Mouse (Mus musculus) heart, embryonic 16.5 days (tissue): ENCODE data around the gene Id2. TPM values are rescaled to one million over a fixed set of nuclear protein-coding genes. Genes with fewer than 3 reads are reported as not detected.

Source experiments
- ATAC-seq: fragments of 200-750 bp; cut with Nextera tagmentation; replicated peaks from 2 replicates; pipeline ENCODE4 v1.8.0; 2017; ENCODE audit warnings: moderate number of reproducible peaks; ENCODE audit not compliant: insufficient read depth, low FRiP score; ENCODE audit errors: extremely low read depth
- H3K27ac ChIP-seq: fragments of 300-500 bp; sonication (generic); 2 replicates; pipeline ENCODE4 v1.5.1; 2014; ENCODE audit warnings: mild to moderate bottlenecking, low read length, control low read depth, moderate library complexity
- H3K27me3 ChIP-seq: fragments of 300-500 bp; sonication (generic); 2 replicates; pipeline ENCODE4 v1.6.1; 2014; ENCODE audit warnings: low read length, mixed read lengths; ENCODE audit not compliant: control insufficient read depth, insufficient read depth
- H3K36me3 ChIP-seq: fragments of 300-500 bp; sonication (generic); 2 replicates; pipeline ENCODE4 v1.6.1; 2014; ENCODE audit not compliant: control insufficient read depth, insufficient read depth
- H3K4me1 ChIP-seq: fragments of 300-500 bp; sonication (generic); 2 replicates; pipeline ENCODE4 v1.6.1; 2014; ENCODE audit warnings: low read length, mixed read lengths; ENCODE audit not compliant: control insufficient read depth, insufficient read depth
- H3K4me2 ChIP-seq: fragments of 300-500 bp; sonication (generic); 2 replicates; pipeline ENCODE4 v1.6.1; 2014; ENCODE audit warnings: low read depth, mild to moderate bottlenecking, control low read depth, low read length
- H3K4me3 ChIP-seq: fragments of 300-500 bp; sonication (generic); 2 replicates; pipeline ENCODE4 v1.5.1; 2014; ENCODE audit warnings: mild to moderate bottlenecking, control low read depth, low read length
- H3K9ac ChIP-seq: fragments of 300-500 bp; sonication (generic); 2 replicates; pipeline ENCODE4 v1.6.1; 2014; ENCODE audit warnings: low read length, control low read depth
- H3K9me3 ChIP-seq: fragments of 300-500 bp; sonication (generic); replicated peaks from 2 replicates; pipeline ENCODE4 v1.6.1; 2016; ENCODE audit warnings: low read length; ENCODE audit not compliant: control insufficient read depth
- WGBS: fragments of 180-500 bp; shearing (Covaris S2); extraction: QIAGEN DNeasy Blood & Tissue Kit; methylation state at CpG from one replicate; pipeline ENCODE4 v1.1.7; 2014; 5-methylcytosine and 5-hydroxymethylcytosine counted together
- polyA plus RNA-seq: library from polyadenylated mRNA; unstranded; fragments of >200 nt; fragmentation: Nextera tagmentation; extraction: Ambion mirVana; gene quantifications from 2 replicates; pipeline ENCODE4 v1.2.1, GENCODE M21; 2015

Id2 gene
- polyA plus RNA-seq, 1 experiment from 2014 or later, result 157 TPM

DNA sequence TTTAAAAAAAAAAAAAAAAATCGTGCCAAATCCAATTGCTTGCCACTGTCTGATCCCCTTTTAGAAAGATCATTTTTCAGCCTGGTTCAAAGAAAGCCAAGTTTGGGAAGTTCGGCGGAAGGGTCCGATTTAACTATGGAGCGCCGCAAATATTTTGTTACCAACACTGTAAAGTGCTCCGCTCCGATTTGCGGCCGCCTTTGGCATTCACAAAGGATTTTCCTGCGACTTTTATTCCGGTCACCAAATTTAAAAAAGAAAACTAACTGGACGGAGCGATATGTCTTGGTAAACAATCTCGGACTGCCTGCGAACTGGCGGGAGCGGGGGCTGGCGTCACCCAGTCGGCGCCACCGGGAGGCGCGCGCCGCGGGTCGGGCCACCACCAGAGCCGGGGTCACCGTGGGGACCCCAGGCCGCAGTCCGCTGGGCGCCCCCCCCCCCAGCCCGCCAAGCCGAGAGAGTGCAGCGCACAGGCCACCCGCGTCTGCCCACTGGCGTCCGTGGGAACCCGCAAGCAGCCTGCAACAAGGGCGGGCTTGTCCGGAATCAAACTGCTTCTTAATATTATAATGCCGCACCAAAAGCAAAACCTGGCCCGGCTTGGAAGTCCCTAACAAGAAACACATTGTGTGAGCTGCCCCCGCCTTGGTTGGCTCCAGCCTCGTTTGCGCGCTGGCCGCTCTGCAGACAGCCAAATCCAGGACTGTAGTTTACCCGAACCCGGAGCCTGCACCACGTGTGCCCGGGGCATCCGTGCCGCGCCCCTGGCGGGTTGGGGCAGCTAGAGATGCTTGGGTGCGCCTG, 3.7 kb upstream of the Id2 start:
- Histone ChIP-seq H3K27ac (peak overlapping the region; percentile 86), H3K27me3 (no peaks in the 10 kb centered on the region), H3K4me2 (peak overlapping the region; percentile 76), H3K9ac (peak overlapping the region; percentile 80), H3K36me3 (no peaks in the 10 kb centered on the region), H3K9me3 (no peaks in the 10 kb centered on the region), H3K4me3 (peak overlapping the region; percentile 73), H3K4me1 (peaks cover 22% of the 10 kb centered on the region)
- no peak for ATAC-seq
- 1% methylated on average over 59 of the region's 59 CpGs for WGBS

DNA sequence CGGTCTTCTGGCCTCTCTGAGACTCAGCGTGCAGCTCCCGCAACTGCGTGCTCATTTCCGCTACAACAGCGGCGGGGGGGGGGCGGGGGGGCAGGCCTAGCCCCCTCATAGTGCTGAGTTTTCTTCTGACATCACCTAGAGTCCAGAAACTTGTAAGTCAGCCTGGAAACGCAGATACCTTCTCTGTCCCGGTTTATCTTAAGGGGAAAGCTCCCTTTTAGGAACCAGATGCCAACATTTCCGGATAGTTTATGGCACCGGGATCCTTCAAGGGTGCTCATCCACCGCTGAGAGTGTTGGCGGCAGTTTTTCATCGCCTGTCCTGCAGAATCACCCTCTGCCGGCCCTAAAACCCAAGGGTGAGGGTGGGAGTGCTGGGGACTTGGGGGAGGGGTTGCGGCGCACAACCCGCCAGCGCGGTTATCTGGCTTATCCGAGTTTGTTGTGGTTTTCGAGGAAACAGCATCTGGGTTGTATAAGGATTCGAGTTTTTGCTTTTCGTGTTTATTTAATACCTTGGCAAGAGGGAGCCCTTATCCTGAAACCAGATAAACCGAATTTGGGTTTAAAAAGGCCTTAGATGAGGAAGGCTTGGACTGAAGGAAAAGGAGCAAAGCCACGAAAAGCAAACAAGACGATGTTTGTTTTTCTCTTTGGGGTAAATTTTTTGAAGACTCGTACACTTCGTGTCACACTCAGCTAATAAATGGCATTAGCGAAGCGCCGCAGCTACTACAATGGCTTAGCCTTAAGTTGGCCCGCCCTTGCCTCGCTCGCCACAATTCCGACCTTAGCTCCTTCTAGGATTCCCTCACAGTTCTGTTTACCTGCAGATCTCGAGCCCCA, 2.8 kb upstream of the Id2 start:
- ATAC-seq, result no peak
- no peaks in the 10 kb centered on the region for H3K27me3 ChIP-seq
- H3K9ac ChIP-seq, result peak overlapping the region; percentile 80
- H3K4me1 ChIP-seq, result peaks cover 22% of the 10 kb centered on the region
- peak overlapping the region; percentile 86 for H3K27ac ChIP-seq
- H3K4me3 ChIP-seq, result peak overlapping the region; percentile 73
- no peaks in the 10 kb centered on the region for H3K9me3 ChIP-seq
- H3K4me2 ChIP-seq, result peak overlapping the region; percentile 76
- under 1% methylated on average over 38 of the region's 38 CpGs for WGBS
- H3K36me3 ChIP-seq, result no peaks in the 10 kb centered on the region

DNA sequence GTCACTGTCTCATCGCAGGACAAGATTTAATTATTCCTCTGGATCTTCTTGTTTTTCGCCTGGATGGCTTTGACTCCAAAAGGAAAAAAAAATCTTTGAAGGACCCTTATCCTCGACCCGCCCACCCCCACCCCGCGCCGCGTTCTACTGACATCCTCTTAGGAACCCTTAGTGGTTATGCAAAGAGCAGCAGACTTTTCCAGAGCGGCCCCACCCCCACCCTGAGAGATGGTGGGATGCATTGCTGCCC, 2.3 kb upstream of the Id2 start:
- Histone ChIP-seq H3K9ac (peak overlapping the region; percentile 80), H3K27ac (peak overlapping the region; percentile 86), H3K4me1 (peaks cover 19% of the 10 kb centered on the region), H3K4me3 (peak overlapping the region; percentile 73), H3K9me3 (no peaks in the 10 kb centered on the region), H3K36me3 (no peaks in the 10 kb centered on the region), H3K27me3 (no peaks in the 10 kb centered on the region), H3K4me2 (peak overlapping the region; percentile 76)
- ATAC-seq, result 0 out of 2 replicates have a peak, but pooled peaks have one; percentile 0
- WGBS, result 0% methylated on average over 9 of the region's 9 CpGs

DNA sequence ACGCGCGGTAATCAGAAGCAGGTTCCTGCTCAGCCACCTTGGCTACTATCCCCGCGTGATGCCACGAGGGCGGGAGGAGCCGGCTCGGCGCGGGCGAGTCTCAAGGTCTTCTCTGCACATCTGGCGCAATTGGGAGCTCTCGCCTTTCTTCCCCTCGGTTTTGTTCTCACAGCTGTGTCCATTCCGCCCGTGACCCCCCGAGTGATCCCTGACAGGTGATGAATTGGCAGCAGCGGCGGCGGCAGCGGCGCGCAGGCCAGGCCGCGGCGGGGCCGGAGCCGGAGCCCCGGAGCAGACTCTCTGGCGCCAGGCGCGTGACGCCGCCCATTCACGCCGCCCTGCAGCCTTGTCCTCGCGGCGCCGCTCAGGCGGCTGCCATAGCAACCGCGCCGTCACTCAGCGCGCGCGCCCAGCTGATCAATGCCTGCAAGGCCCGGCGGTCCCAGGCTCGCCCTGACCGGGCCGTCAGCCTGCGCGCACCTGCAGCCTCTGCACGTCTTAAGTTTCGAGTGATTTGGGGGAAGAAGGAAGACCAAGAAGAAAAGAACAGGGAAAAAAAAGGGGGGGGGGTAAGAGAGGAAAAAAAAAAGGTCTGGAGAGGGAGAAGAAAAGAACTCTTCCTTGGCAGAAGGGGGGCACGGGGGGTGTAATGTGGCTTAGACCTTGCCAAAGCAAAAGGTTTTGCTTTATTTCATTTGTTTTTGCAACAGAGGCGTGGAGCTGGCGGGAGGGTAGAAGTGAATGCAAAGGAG, 1.8 kb upstream of the Id2 start:
- WGBS, result under 1% methylated on average over 61 of the region's 61 CpGs
- ATAC-seq, result peak; percentile 75
- H3K4me2 ChIP-seq, result peak overlapping the region; percentile 76

DNA sequence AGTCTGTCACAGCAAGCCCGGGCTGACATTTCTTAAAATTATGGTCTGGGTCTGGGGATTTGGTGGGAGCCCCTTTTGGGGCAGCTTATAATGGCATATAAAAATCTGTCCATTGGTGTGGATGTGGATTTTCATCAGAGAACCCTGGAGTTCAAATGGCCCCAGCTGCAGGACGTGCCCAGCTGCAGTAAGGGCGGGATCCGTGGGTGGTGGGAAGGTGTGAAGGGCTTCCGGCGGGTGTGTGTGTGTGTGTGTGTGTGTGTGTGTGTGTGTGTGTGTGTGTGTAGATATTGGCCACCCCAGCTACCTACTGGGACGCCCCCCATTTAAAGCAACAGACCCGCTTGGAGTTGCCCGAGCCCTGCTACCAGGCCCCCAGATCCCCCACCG, 1.2 kb upstream of the Id2 start:
- whole genome bisulfite sequencing, result 4% methylated on average over 10 of the region's 10 CpGs

More for the DNA sequence above, 1.8 kb upstream of the Id2 start:
- Histone ChIP-seq H3K27ac (peak overlapping the region; percentile 86), H3K4me3 (peak overlapping the region; percentile 73), H3K4me1 (peaks cover 19% of the 10 kb centered on the region), H3K9ac (peak overlapping the region; percentile 80), H3K36me3 (no peaks in the 10 kb centered on the region), H3K9me3 (no peaks in the 10 kb centered on the region), H3K27me3 (no peaks in the 10 kb centered on the region)

DNA sequence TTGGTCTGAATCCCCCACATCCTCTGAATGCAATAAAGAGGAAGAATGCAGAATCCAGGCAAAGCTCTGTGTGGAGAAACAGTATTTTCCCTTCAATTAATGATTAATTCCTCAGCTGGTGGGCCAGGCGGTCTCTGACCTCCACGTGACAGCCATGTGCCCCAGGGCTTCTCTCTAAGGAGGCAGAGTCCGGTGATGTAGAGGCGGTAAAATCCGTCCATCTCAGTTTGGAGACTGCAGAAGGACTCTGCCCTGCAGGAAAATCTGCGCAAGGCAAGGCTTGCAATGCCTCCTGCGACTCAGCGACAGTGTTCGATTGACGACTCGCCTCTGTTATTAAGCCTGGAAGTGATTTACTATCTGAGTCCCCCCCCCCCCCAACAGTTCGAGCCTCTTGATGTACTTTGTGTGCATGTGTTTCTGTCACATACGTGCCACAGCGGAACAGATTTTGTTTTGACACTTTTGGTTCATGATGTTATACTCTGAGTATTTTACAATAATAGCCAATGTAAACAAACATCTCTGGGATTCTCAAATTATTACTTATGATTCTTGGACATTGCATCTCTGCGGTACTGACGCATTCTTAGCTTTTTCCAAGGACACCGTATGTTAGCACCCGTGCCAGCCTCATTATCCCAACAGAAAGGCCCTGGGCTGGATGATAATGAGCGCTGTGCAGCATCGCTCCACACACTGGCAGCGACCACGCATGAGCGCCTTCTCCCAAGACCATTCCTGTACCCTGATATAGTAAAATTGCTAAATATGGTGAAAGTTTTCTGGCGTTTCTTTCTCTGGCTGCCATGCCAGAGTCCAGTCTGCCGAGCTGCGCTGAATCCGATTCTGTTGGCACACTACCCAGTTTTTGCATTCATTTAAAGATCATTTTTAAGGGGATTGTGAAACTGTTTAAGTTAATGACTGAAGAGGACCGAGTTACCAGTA, 545 bp upstream of the Id2 start:
- Histone ChIP-seq H3K4me1 (peaks cover 30% of the 10 kb centered on the region), H3K9ac (peak overlapping the region; percentile 80), H3K9me3 (no peaks in the 10 kb centered on the region), H3K36me3 (no peaks in the 10 kb centered on the region), H3K27ac (peak overlapping the region; percentile 86), H3K27me3 (no peaks in the 10 kb centered on the region), H3K4me2 (peak overlapping the region; percentile 76), H3K4me3 (peak overlapping the region; percentile 73)
- WGBS, result 8% methylated on average over 28 of the region's 28 CpGs
- ATAC-seq, result no peak

More for the DNA sequence above, 1.2 kb upstream of the Id2 start:
- no peaks in the 10 kb centered on the region for H3K27me3 ChIP-seq
- peaks cover 23% of the 10 kb centered on the region for H3K4me1 ChIP-seq
- H3K9ac ChIP-seq, result peak overlapping the region; percentile 80
- H3K4me2 ChIP-seq, result peak overlapping the region; percentile 76
- H3K4me3 ChIP-seq, result peak overlapping the region; percentile 73
- H3K27ac ChIP-seq, result peak overlapping the region; percentile 86
- H3K9me3 ChIP-seq, result no peaks in the 10 kb centered on the region
- no peaks in the 10 kb centered on the region for H3K36me3 ChIP-seq
- no peak for ATAC-seq

DNA sequence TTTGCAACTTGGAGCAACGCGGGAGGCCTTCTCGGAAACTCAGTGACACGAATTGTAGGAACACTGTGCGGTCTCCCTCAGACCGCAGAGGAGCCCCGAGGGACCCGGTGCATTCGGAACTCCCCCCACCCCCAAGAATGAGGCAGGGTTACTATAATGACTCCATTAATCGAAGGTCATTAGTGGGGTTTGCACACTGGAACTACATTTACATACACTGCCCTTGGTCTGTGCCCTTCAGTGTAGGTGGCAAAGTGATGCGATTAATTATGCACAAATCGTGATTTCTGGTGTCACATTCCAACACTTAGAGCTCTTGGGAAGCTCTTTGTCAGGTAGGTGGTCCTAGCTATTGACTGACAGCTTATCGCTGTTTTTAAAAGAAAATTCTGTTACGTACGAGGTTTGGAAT, 294 bp downstream of the Id2 start:
- Histone ChIP-seq H3K4me2 (peak overlapping the region; percentile 76), H3K27ac (peak overlapping the region; percentile 86), H3K9me3 (no peaks in the 10 kb centered on the region), H3K36me3 (no peaks in the 10 kb centered on the region), H3K9ac (peak overlapping the region; percentile 80), H3K4me3 (peak overlapping the region; percentile 92), H3K4me1 (peaks cover 31% of the 10 kb centered on the region), H3K27me3 (no peaks in the 10 kb centered on the region)
- 2% methylated on average over 15 of the region's 15 CpGs for WGBS
- ATAC-seq, result no peak

DNA sequence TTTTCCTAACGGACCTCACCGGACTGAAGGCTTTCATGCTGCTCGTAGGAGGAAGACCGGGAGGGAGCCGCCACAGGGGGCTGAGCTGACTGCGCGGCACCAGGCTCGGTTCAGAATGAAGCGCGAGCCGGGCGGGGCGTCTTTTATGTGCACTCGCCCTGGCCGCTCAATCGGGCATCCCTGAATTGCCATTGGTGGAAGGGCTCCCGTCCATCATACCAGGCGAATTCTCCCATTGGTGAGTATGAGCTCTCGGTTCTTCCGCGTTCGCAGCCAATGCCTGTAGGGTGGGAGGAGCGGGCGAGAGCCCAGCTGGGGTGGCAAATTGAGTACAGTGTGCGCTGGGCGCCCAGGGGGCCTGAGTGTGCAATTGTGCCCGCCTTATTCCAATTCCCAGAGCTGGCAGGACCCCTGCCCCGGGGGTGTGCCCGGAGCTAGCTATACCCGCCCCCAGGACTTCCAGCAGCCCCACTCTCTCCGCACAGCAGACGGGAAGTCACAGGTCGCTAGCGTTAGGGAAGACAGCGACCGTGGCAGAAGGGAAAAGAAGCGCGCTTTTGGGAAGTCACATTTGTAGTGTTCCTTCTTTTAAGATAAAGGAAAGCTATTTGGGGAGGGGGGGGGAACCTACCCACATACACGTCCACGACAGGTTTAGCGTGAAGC, 833 bp downstream of the Id2 start:
- H3K9me3 ChIP-seq, result no peaks in the 10 kb centered on the region
- peak; percentile 83 for ATAC-seq
- peak overlapping the region; percentile 83 for H3K9ac ChIP-seq
- no peaks in the 10 kb centered on the region for H3K27me3 ChIP-seq
- peaks cover 33% of the 10 kb centered on the region for H3K4me1 ChIP-seq
- peak overlapping the region; percentile 86 for H3K4me2 ChIP-seq
- peak overlapping the region; percentile 86 for H3K27ac ChIP-seq
- H3K4me3 ChIP-seq, result peak overlapping the region; percentile 92
- under 1% methylated on average over 41 of the region's 41 CpGs for WGBS
- no peaks in the 10 kb centered on the region for H3K36me3 ChIP-seq
